Mouse (Mus musculus): Measurements from ENCODE around the gene Tmem165. TPM values are rescaled to one million over a fixed set of nuclear protein-coding genes. Genes with fewer than 3 reads are reported as not detected.

Tmem165 gene
- 48.0 TPM for polyA plus RNA-seq (2017; shearing (Covaris generic))

DNA sequence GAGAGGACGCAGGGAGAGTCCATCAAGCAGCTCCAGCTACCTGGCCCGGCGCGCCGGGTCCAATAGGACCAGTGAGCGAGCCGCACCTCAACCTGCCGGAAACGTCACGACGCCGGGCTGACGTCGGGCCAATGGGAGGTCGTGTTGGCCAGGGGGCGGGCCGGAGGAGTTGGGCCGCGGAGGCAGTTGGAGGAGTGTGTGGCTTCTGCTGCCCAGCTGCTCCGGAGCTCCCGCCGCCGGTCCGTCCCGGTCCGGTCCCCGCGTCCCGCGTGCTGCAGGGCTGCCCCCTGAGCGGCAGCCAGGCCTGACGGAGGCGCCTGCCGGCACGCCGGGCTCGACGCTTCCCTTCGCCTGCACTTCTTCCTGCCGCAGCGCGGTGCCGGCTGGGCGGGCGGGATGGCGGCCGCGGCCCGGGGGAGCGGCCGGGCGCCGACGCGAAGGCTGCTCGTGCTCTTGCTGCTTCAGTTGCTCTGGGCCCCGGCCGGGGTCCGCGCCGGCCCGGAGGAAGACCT lies at the start of gene Tmem165:
Tmem165 (plus strand) TSS at position 131 of the 512 bp plus-strand sequence.

DNA sequence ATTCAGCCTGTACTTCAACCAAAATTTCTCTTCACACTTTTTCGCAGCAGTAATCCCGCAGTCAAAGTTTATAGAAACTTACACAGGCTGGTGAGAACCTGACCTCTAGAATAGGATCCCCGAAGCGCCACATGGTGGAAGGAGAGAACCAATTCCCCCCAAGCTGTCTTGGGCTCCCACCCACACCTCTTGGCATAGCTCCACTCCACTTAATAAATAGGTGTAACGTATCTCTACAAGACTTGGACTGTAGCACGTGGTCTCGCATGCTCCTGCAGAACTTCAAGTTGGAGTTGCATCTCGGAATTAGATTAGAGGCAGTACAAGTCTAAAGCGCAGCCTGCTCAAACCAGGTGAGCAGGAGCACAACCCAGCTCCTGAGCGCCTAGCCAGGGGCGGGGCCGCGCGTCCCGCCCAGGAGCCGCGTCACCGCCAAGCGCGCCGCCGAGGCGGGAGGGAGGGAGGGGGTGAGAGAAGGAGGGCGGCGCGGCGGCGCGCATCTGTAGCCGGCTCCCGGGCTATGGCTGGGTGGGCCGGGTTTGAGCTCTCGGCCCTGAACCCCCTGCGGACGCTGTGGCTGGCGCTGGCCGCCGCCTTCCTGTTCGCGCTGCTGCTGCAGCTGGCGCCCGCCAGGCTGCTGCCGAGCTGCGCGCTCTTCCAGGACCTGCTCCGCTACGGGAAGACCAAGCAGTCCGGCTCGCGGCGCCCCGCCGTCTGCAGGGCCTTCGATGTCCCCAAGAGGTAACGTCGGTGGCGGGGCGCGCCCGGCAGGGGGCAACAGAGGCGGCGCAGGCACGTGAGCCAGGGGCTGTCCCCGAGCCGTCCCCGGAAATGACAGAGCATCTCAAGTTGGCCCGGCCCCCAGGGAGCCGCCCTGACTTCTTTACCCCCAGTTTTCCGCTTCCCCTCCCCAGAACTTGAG lies 43.6 kb upstream of the Tmem165 start, which contains the start of gene Srd5a3:
Srd5a3 (plus strand) TSS at position 464 of the 922 bp plus-strand sequence.

Other genes starting within 250 kb of the Tmem165 start
- 0.12 TPM for gene Kdr, start 205.4 kb upstream of the Tmem165 start, polyA plus RNA-seq (2017; shearing (Covaris generic))
- gene Srd5a3, start 43.6 kb upstream of the Tmem165 start, polyA plus RNA-seq (2017; shearing (Covaris generic)), result 25.1 TPM
- 23.6 TPM for gene Clock, start 120.9 kb downstream of the Tmem165 start, polyA plus RNA-seq (2017; shearing (Covaris generic))
- not detected for gene Pdcl2, start 147.3 kb downstream of the Tmem165 start, polyA plus RNA-seq (2017; shearing (Covaris generic))
- gene Nmu, start 179.9 kb downstream of the Tmem165 start, polyA plus RNA-seq (2017; shearing (Covaris generic)), result not detected

Measured in effector memory CD4-positive, alpha-beta T cell, adult 5 months (primary cell).